25 mouse cellular contexts compared by ENCODE assay signal in the genomic region with DNA sequence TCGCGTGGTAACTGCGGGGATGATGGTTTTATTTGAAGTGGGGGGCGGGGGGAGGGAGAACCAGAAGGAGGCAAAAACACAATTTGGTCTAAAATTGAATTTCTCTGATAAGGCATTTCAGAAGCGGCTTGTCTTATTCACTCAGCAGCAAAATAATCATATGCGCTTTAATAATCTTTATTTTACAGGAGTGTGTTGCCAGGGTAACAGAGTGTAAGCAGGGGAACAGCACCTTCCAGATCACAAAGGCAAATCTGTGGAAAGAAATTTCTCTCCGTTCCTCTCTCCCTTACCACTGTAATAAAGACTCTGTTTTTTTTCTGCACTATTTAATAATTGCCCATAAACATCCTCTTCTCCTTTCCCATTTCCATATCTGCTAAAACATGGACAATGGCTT.
A peak's percentile ranks its signal among the peaks of the same experiment; 100 is the strongest.
DNase-seq lines count a peak whose midpoint lies in the region; ATAC-seq lines count a peak whose summit lies in the region.
"Had no signal": no experiment of that assay in that cellular context is flagged by ENCODE, and none has a peak within 500 bp of the region (broad histone marks: within the 10 kb centered on the region; RNA-seq: fewer than 3 reads in every experiment).

No protein-coding gene starts in this region.

- ATAC-seq in forebrain, embryonic 14.5 days: no peak
- no peak for ATAC-seq in hindbrain, embryonic 14.5 days (ENCODE audit: low FRiP score)
- ATAC-seq in midbrain, embryonic 16.5 days: peak; percentile 76; the same call in 1 of the 2 replicates
- ATAC-seq in inflammation-experienced regulatory T-cells, adult 6 months: no peak
- ATAC-seq: activated CD4-positive, CD25-positive, alpha-beta regulatory T cell, adult 4 months; intestine, postnatal 0 days; liver, embryonic 12.5 days; Patski had no signal

- H3K9ac ChIP-seq in forebrain, embryonic 14.5 days (ENCODE audit: low read length): peak overlapping the region; percentile 32; the same call in 1 of the 2 replicates
- peak overlapping the region; percentile 47 for H3K9ac ChIP-seq in hindbrain, embryonic 14.5 days
- H3K9ac ChIP-seq in midbrain, embryonic 16.5 days (ENCODE audit: low read depth, low read length): peak overlapping the region; percentile 27; the same call in 1 of the 2 replicates
- H3K9ac ChIP-seq: embryonic facial prominence, embryonic 15.5 days; liver, embryonic 12.5 days; lung, embryonic 15.5 days had no signal

- no peaks in the 10 kb centered on the region for H3K36me3 ChIP-seq in forebrain, embryonic 14.5 days (ENCODE audit: control insufficient read depth, insufficient read depth, low read length)
- no peaks in the 10 kb centered on the region for H3K36me3 ChIP-seq in hindbrain, embryonic 14.5 days (replicated peaks; ENCODE audit: control insufficient read depth, insufficient read depth)
- no peaks in the 10 kb centered on the region for H3K36me3 ChIP-seq in midbrain, embryonic 16.5 days (ENCODE audit: control insufficient read depth, insufficient read depth, low read length)
- H3K36me3 ChIP-seq: embryonic facial prominence, embryonic 15.5 days; limb, embryonic 10.5 days; liver, embryonic 12.5 days; lung, embryonic 15.5 days had no signal

- H3K4me3 ChIP-seq in forebrain, embryonic 14.5 days (ENCODE audit: low read depth, low read length): no peak overlapping the region
- no peak overlapping the region for H3K4me3 ChIP-seq in hindbrain, embryonic 14.5 days (replicated peaks; ENCODE audit: low read length)
- no peak overlapping the region for H3K4me3 ChIP-seq in midbrain, embryonic 16.5 days (ENCODE audit: low read depth, low read length)
- H3K4me3 ChIP-seq: embryonic facial prominence, embryonic 15.5 days; layer of hippocampus, adult 2 months; limb, embryonic 10.5 days; liver, embryonic 12.5 days; lung, embryonic 15.5 days had no signal

- H3K27ac ChIP-seq in forebrain, embryonic 14.5 days (ENCODE audit: low read depth, low read length): peak overlapping the region; percentile 70
- H3K27ac ChIP-seq in hindbrain, embryonic 14.5 days: peak overlapping the region; percentile 86
- H3K27ac ChIP-seq in midbrain, embryonic 16.5 days (ENCODE audit: low read length): peak overlapping the region; percentile 84
- H3K27ac ChIP-seq: embryonic facial prominence, embryonic 15.5 days; kidney, postnatal 0 days; layer of hippocampus, adult 2 months; limb, embryonic 10.5 days; liver, embryonic 12.5 days; lung, embryonic 15.5 days had no signal

- H3K9me3 ChIP-seq in forebrain, embryonic 14.5 days (replicated peaks; ENCODE audit: control insufficient read depth, low read length): no peaks in the 10 kb centered on the region
- H3K9me3 ChIP-seq in hindbrain, embryonic 14.5 days (ENCODE audit: control insufficient read depth, low read length): no peaks in the 10 kb centered on the region
- H3K9me3 ChIP-seq in midbrain, embryonic 16.5 days (replicated peaks; ENCODE audit: control insufficient read depth, low read length, poor library complexity, severe bottlenecking): no peaks in the 10 kb centered on the region
- H3K9me3 ChIP-seq: embryonic facial prominence, embryonic 15.5 days; limb, embryonic 10.5 days; liver, embryonic 12.5 days; lung, embryonic 15.5 days had no signal

- peak; percentile 22 for DNase-seq in MN1 (ENCODE audit: low spot score)
- DNase-seq in forebrain, embryonic 14.5 days (ENCODE audit: low spot score): peak; percentile 64
- DNase-seq in hindbrain, embryonic 14.5 days (ENCODE audit: low spot score): no peak
- DNase-seq in thymus, postnatal 0 days (ENCODE audit: low spot score): no peak
- no peak for DNase-seq in gastrocnemius, postnatal 36 days
- no peak for DNase-seq in left cerebral cortex, postnatal 4 days
- DNase-seq: B cell, adult 2 months; cerebellum, postnatal 14 days; embryo, embryonic 11 days; gastrocnemius, postnatal 10 days; heart, postnatal 14 days; right cerebral cortex, adult 18-20 months; thymus, adult 2 months had no signal

- H3K27me3 ChIP-seq in forebrain, embryonic 14.5 days (replicated peaks; ENCODE audit: control insufficient read depth, insufficient read depth, low read length): no peaks in the 10 kb centered on the region
- no peaks in the 10 kb centered on the region for H3K27me3 ChIP-seq in hindbrain, embryonic 14.5 days (ENCODE audit: control insufficient read depth, insufficient read depth, low read length)
- H3K27me3 ChIP-seq in midbrain, embryonic 16.5 days (ENCODE audit: control insufficient read depth, insufficient read depth, low read depth, low read length): no peaks in the 10 kb centered on the region
- H3K27me3 ChIP-seq: embryonic facial prominence, embryonic 15.5 days; liver, embryonic 12.5 days; lung, embryonic 15.5 days had no signal

- H3K4me1 ChIP-seq in forebrain, embryonic 14.5 days (ENCODE audit: control insufficient read depth, insufficient read depth, low read length): peaks cover 3% of the 10 kb centered on the region
- H3K4me1 ChIP-seq in hindbrain, embryonic 14.5 days (replicated peaks; ENCODE audit: control insufficient read depth, insufficient read depth, low read length): peaks cover 30% of the 10 kb centered on the region
- H3K4me1 ChIP-seq in midbrain, embryonic 16.5 days (ENCODE audit: control insufficient read depth, insufficient read depth, low read length): peaks cover 39% of the 10 kb centered on the region
- H3K4me1 ChIP-seq: liver, embryonic 12.5 days had no signal

- 76% methylated on average over 7 of the region's 7 CpGs for WGBS in forebrain, embryonic 14.5 days
- WGBS in hindbrain, embryonic 14.5 days: 38% methylated on average over 7 of the region's 7 CpGs
- WGBS in midbrain, embryonic 16.5 days: 28% methylated on average over 7 of the region's 7 CpGs

- H3K4me2 ChIP-seq in forebrain, embryonic 14.5 days (ENCODE audit: low read length): no peak overlapping the region
- 0 out of 2 replicates have a peak overlapping the region, but pooled peaks have one; percentile 13 for H3K4me2 ChIP-seq in hindbrain, embryonic 14.5 days (replicated peaks)
- H3K4me2 ChIP-seq in midbrain, embryonic 16.5 days (ENCODE audit: low read length): peak overlapping the region; percentile 31
- H3K4me2 ChIP-seq: embryonic facial prominence, embryonic 15.5 days; heart, embryonic 11.5 days; liver, embryonic 12.5 days; lung, embryonic 15.5 days had no signal

- intact Hi-C loops in gastrocnemius, postnatal 36 days (cut with DNase I): loop anchor here (5.0 kb wide), 1 partner anchor 615 kb away; no protein-coding TSS in a partner anchor
- intact Hi-C loops in left cerebral cortex, postnatal 4 days (cut with DNase I): loop anchor here (10.0 kb wide), 2 partner anchors 393 to 1363 kb away; no protein-coding TSS in a partner anchor

Comparison
In these comparisons a context has a peak if more than half of its experiments do, and no peak if none do; other contexts are left out.
1. DNase-seq: peak in MN1 (single experiment) and forebrain, embryonic 14.5 days (single experiment); none in hindbrain, embryonic 14.5 days (single experiment), thymus, postnatal 0 days (single experiment), gastrocnemius, postnatal 36 days (0 of 2) and left cerebral cortex, postnatal 4 days (single experiment).
2. Peak in every context shown above with its lines, with median percentiles within 50 percentile points of each other: H3K27ac ChIP-seq and H3K9ac ChIP-seq.